Mouse (Mus musculus) heart, postnatal 25 days (tissue): Measurements from ENCODE around the gene Rbms2. TPM values are rescaled to one million over a fixed set of nuclear protein-coding genes. Genes with fewer than 3 reads are reported as not detected.
"Not testable (repeated sequence)": the region's sequence is repeated elsewhere in the genome, so short reads cannot be mapped to it uniquely, and the experiment has no call there.

Experiments used
- DNase-seq: peaks from one replicate; pipeline ENCODE4 v3.0.0; 2022; ENCODE audit warnings: low spot score
- intact Hi-C: fragments of 180-260 bp; cut with DNase I; formaldehyde crosslinking; loops from one replicate; pipeline ENCODE4 v1.15.1; 2025
- total RNA-seq, 2 experiments: library from RNA; stranded (reverse); gene quantifications; 2 replicates each; pipeline ENCODE4 v1.2.3; 2021

Gene Rbms2
- total RNA-seq, 2 experiments from 2014 or later: 82.2 to 88.4 TPM

DNA sequence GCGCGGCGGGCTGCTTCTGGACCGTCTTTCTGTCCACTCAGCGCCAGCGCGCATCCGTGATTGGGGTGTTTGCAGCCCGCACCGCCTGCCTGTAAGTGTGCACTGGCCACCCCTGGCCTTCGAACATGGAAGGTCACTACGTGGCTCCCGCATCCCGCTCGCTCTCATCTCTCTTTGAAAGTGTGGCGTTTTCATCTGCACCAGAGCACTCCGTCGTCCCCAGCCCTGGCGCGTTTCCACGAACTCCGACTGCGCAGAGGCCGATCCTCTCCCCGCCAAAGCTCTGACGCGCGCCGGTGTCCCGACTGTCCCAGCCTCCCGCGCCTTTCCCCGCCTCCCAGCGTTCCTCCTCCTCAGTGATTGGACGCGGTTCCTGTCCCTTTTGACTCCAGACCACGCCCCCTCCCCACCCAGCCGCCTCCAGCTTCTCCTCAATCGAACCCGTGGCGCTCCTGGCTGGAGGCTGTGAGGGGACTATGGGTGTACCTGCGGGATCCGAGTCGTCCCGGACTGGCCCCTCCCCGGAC lies 14.0 kb upstream of the Rbms2 start, which contains the start of gene Gls2:
Gene Gls2, plus strand, starts transcription at position 434 of the 527 bp plus-strand sequence.
- intact Hi-C loops: no loop called here
- DNase-seq: peak; percentile 95

DNA sequence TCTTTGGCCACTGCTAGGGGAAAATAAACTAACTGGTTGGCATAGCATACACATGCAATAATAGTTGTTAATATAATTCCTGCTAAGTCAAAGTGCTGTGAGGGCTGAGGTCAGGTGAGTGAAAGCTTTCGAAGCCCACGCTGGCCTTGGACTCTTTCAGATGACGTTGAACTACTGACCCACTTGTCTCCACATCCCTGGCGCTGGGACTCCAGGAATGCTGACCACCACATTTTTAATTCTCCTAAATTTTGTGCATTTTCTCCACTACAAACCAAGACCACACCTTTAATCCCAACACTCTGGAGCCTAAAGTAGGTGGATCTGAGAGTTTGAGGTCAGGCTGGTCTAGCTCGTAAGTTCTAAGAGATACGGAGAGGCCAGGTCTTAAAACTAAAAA lies 13.0 kb upstream of the Rbms2 start:
- intact Hi-C loops: no loop called here
- no peak for DNase-seq

DNA sequence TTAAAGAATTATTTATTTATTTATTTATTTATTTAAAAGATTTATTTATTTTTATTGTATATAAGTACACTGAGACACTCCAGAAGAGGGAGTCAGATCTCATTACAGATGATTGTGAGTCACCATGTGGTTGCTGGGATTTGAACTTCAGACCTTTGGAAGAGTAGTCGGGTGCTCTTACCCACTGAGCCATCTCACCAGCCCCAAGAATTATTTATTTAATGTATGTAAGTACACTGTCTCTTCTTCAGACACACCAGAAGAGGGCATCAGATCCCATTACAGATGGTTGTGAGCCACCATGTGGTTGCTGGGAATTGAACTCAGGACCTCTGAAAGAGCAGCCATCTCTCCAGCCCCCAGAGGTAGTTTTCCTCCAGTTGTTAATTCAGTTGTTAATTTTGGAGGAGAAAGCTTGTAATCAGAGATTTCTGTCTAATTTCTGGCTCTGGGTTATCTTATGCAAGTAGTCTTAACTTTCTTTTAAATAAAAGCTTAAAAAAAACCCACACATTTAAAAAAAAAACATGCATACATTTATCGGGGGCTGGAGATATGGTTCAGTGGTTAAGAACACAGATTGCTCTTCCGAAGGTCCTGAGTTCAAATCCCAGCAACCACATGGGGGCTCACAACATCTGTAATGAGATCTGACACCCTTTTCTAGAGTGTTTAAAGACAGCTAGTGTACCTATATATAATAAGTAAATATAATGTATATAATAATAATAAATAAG lies 12.1 kb upstream of the Rbms2 start:
- DNase-seq, intact Hi-C loops: not testable (repeated sequence)

DNA sequence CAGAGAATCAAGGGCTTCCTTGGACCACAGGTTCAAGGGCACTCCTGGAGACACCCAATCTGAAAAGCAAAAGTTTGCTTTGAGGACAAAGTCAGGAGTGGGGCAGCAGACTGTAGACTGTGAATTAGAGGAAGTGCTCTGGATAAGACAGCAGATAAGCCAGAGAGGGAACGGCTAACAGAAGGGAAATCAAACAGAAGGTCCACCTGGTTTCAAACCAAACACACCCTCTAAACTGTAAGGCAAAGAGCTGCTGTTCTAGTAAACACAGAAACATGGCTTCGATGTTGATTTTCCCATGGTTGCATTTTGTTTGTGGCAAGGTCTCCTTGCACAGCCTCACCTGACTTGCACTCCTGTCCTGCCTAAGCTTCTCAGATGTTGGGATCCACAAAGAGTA lies 11.4 kb upstream of the Rbms2 start:
- intact Hi-C loops: no loop called here
- DNase-seq: no peak

DNA sequence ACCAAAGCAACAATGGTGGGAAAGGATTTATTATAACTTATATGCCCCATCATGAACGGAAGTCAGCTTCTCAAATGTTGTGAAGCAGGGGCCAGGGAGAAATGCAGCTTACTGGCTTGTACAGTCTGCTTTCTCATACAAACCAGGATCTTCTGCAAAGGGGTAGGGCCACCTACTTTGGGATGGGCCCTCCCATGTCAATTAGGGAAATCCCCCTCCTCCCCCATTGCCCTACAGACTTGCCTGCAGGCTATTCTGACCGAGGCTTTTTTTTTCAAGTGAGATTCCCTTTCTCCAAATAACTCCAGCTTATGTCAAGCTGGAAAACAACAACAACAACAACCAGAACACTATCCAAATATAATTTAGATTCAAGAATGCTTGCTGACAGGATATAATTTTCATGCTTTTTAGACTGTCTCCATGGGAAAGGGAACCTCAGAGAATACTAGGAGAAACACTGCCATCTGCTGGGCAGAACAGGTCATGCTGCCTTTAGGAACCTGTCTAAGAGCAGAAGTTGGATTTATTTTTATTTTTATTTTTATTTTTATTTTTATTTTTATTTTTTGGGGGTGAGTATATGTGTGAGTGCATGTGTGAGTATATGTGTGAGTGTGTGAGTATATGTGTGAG lies 8.3 kb upstream of the Rbms2 start:
- no peak for DNase-seq
- intact Hi-C loops: loop anchor here (1.0 to 5.0 kb wide), 3 partner anchors 48 to 231 kb away; partner anchors contain the start of gene Baz2a

DNA sequence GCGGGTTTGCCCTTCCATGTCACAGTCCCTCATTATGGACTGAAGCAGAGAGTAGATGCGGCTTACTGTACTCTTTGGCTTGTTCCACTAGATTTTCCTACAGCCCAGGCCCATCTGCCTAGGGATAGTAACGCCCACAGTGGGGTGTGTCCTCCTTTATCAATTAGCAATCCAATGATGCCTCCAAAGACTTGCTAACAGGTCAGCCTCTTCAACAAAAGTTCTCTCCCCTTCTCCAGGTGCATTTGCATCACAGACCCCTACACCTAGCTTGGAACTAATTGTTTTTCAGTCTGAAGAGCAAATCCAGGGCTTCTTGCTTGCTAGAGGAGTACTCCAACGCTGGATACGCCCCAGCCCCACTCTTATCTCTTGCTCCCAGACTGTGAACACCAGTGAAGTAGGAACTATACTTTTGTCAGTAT lies 7.1 kb upstream of the Rbms2 start:
- intact Hi-C loops: loop anchor here (2.0 to 5.0 kb wide), 2 partner anchors 38 to 230 kb away; no protein-coding TSS in a partner anchor

DNA sequence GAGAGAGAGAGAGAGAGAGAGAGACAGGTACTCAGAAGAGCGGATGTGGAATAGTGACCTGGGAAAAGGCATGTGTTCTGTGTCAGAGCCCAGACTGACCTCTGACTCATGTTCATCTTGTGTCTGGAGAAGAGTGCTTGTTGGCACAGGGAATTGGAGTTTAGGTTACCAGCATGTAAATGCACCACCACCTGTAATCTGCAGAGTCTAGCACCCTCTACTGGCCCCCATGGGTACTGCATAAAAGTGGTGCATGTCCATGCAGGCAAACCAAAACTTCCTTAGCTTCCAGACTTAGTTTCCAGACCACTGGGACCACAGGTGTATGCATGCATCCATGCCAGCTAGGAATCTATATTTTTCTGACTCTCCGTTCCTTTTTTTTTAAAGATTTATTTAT lies 5.9 kb upstream of the Rbms2 start:
- intact Hi-C loops: loop anchor here (2.0 to 5.0 kb wide), 2 partner anchors 37 to 229 kb away; no protein-coding TSS in a partner anchor
- peak; percentile 29 for DNase-seq

More for the DNA sequence above, 7.1 kb upstream of the Rbms2 start:
- DNase-seq: no peak

DNA sequence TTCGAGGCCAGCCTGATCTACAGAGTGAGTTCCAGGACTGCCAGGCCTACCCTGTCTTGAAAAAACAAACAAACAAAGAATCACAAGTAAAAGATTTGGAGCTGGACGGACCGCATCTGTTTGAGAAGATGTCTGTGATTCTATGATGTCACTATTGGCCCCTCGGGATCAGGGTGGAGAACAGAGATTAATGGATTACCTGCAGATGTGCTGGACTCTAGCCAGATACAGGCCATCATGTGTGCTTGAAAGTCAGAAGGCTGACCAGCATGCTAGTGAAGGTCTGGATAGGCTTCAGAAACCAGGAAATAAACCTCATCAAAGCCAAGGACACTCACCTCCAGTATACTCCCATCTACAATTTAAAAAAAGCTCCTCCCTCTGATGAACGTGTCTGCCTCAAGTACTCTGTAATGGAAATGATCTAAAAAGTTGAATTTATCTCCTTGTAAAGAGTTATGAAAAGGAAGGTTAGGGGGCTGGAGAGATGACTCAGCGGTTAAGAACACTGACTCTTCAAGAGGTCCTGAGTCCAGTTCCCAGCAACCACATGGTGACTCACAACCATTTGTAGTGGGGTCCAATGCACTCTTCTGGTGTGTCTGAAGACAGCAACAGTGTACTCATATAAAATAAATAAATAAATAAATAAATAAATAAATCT lies 5.3 kb upstream of the Rbms2 start:
- intact Hi-C loops: loop anchor here (5.0 kb wide), 1 partner anchor 228 kb away; no protein-coding TSS in a partner anchor

DNA sequence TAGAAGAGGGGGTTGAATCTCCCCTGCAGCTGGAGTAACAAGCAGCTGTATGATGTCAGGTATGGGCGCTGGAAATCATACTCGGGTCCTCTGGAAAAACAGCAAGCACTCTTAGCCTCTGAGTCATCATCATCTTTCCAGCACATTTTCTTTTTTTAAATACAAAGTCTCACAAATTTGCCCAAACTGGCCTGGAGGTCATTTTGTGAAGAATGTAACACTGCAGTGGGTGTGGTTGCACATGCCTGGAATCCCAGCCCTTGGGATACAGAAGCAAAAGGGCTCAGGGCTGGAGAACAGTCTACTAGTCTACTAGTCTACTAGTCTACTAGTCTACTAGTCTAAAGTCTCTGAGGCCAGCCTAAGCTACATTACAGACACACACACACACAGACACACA lies 4.2 kb upstream of the Rbms2 start:
- DNase-seq: no peak
- intact Hi-C loops: no loop called here

More for the DNA sequence above, 5.3 kb upstream of the Rbms2 start:
- no peak for DNase-seq

DNA sequence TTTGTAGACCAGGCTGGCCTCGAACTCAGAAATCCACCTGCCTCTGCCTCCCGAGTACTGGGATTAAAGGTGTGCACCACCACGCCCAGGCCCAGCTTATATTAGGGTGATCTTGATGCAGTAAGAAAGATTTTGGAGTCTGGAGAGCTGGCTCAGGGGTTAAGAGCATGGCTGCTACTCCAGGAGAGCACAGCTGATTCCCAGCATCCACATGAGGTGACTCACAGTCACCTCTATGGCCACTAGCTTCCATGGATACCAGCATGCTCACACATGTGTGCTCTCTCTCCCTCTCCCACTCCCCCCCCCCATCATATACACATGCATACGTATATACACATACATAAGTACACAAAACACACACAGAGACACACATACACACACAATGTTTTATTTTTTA lies 2.8 kb downstream of the Rbms2 start:
- intact Hi-C loops: loop anchor here (2.0 kb wide), 1 partner anchor 81 kb away; no protein-coding TSS in a partner anchor
- no peak for DNase-seq

DNA sequence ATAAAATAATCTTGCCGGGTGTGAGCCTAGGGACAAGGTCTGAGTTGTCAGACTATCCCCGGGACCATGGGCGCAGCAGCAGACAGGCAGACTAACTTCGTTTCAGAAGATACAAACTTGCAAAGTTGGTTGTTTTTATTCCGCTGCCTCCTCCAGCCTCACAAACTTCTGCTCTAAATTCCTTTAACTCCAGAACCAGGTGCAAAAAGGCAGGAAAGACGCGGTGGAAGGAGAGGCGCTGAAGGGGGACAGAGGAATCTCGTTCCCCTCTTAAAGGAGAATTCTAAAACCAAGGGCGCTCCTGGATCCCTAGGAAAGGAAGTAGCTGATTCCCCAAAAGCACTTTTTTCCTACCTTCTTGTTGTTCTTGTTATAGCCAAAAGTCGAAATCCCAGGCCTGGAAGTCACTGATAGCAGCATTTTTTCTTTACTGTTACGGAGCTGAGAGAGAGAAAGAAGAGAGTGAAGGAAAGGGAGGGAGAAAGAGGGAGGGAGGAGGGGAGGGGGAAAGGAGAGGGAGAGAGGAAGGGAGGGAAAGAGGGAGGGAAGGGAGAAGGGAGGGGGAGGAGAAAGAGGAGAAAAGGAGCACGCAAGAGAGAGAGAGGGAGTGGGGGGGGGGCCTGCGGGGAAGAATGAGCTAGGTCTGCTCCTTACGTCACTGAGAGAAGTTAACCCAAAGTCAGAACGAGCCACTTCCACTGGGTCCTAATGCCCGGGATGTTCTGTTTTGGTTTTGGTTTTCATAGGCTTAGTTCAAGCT lies 3.9 kb downstream of the Rbms2 start:
- intact Hi-C loops: loop anchor here (2.0 kb wide), 1 partner anchor 79 kb away; no protein-coding TSS in a partner anchor
- DNase-seq: peak; percentile 30

DNA sequence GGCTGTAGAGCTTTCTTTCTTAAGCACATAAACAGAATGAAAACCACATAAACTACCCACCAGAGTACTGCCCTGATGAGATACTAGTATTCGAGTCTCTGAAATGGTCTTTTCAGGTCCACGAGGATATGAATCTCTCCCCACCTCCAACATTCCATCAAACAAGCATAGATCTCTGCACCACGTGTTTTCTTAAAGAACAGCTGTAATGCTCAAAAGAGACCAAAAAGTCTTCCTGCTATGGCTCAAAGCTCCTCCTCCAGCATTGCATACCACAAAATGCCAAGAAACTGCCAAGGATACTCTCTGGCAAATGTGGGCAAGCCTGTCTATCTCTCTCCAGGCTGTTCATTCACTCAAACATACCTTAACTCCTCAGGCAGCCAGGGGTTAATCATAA lies 4.8 kb downstream of the Rbms2 start:
- intact Hi-C loops: no loop called here
- DNase-seq: no peak

DNA sequence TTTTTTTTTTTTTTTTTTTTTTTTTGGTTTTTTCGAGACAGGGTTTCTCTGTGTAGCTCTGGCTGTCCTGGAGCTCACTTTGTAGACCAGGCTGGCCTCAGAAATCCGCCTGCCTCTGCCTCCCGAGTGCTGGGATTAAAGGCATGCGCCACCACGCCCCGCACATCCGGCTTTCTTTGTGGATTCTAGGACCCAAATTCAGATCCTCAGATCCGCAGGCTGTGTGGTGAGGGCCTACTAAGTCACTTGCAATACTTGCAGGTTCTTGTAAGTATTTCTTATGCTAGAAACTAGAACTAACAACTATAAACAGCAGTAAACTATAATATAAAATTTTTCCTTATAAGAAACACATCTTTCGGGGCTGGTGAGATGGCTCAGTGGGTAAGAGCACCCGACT lies 8.7 kb downstream of the Rbms2 start:
- intact Hi-C loops, DNase-seq: not testable (repeated sequence)

DNA sequence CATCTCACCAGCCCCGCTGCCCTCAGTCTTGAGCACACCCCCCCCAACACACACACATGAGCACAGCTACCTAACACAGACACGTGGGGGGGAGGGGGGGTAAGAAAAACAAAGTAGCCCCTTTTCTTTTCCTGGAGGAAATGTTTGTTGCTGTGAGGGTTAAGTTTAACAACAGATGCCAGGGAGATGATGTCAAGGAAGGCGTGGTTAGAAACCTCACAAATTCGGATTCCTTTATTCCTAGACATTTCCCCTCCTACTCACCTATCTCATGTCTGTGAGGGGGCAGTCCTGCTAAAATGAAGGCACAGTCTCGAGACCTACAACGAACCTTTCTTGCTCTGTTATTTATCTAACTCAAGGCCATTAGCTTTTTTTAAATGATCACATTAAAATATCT lies 13.0 kb downstream of the Rbms2 start:
- no peak for DNase-seq
- intact Hi-C loops: no loop called here

DNA sequence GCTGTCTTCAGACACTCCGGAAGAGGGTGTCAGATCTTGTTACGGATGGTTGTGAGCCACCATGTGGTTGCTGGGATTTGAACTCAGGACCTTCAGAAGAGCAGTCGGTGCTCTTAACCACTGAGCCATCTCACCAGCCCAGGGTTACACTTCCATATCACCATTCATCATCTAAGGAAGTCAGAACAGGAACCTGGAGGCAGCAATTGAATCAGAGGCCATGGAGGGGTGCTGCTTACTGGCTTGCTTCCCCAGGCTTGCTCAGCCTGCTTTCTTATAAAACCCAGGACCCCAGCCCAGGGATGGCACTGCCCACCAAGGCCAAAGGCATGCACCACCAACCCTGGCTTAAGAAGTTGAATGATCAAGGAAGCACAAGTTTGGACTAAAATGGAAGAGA lies 14.4 kb downstream of the Rbms2 start:
- intact Hi-C loops, DNase-seq: not testable (repeated sequence)

DNA sequence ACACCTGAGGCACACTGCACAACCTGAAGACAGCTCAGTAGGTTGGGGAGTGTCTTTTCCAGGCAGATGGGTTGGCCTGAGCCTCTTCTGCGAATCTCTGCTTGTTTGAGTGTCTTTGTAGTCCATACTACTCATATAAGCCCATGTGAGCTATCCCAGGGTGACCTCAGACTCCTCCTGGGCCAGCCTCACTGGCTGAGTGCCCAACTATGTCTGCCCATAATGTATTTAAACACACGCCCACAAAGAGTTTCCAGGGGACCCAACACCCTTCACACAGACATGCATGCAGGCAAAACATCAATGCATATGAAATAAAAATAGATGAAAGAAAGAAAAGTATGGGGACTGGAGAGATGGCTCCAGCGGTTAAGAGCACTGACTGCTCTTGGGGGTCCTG lies 26.1 kb downstream of the Rbms2 start:
- DNase-seq: no peak
- intact Hi-C loops: no loop called here

DNA sequence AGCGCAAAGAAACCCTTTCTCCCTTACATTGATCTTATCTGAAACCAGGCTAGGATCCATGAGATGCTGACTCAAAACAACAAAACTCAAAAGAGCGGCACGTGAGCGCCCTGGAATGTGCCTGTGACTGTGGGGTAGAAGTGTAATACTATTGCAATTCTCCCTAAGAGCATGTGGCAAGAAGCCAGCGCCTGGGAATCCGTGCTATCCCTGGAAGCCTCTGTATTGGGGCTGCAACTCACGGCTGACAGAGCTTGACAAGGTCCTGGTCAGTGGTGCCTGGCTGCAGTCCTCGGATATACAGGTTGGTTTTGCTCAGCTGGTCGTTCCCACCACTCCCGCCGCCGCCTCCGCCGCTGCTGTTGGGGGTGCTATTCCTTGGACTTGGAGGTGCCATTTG lies 29.2 kb downstream of the Rbms2 start:
- intact Hi-C loops: no loop called here

DNA sequence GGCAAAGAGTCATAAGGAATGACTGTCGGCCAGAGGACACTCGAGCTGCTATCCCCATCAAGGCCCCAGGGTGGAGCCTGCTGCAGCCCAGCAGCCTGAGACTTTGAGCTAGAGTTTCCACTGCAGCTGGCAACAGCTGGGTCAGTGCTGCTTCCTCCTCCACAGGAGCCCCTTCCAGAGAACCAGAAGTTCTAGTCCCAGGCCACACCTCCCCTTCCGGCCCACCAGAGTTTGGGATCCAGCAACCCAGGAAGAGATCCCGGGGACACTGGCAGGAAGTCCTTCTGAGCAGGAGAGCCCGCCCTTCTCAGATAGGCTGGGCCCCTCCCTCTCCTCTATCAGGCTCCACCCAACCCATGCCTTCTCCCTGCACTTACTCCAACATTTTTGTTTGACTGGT lies 30.5 kb downstream of the Rbms2 start:
- intact Hi-C loops: loop anchor here (2.0 kb wide), 1 partner anchor 37 kb away; no protein-coding TSS in a partner anchor
- peak; percentile 94 for DNase-seq

More for the DNA sequence above, 29.2 kb downstream of the Rbms2 start:
- peak; percentile 27 for DNase-seq

DNA sequence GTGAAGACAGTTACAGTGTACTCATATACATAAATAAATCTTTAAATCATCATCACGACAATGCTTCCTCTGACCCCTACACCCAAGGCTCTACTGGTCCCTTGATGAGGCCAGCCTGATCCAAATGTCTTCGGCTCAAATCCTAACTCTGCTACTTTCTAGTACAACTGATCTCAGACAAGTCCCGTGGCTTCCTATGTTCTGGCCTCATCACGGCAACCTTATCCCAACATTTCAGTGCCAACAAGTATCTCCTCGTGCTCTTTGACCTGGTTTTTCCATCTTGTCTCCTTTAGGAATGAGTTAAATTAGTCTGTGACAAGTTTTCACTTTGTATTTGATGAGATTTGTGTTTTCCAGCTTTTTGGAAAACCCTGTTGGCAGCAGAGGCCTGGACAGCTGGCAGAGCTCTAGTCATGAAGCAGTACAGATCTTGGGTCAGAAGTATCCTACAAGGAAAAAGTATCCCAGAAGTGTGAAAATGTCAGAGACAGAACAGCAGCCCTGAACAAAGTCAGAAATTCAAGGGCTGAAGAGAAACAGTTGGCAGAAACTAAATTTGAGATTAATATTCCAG lies 31.2 kb downstream of the Rbms2 start:
- intact Hi-C loops: loop anchor here (2.0 kb wide), 1 partner anchor 38 kb away; no protein-coding TSS in a partner anchor
- DNase-seq: no peak
